Mouse (Mus musculus): ENCODE results near the gene Rspo1. TPM values are rescaled to one million over a fixed set of nuclear protein-coding genes. Genes with fewer than 3 reads are reported as not detected.

The Rspo1 gene
- total RNA-seq, 2 experiments from 2014 or later, result not detected

GRCm38 (mm10) chr4:125015806-125016635 lies 29.8 kb downstream of the Rspo1 start, which contains the start of gene Gnl2:
TSS of gene Gnl2 (plus strand) at chr4:125016585.
- no peak for ATAC-seq (replicated peaks; ENCODE audit: low FRiP score, low TSS enrichment, poor library complexity, severe bottlenecking)

DNA sequence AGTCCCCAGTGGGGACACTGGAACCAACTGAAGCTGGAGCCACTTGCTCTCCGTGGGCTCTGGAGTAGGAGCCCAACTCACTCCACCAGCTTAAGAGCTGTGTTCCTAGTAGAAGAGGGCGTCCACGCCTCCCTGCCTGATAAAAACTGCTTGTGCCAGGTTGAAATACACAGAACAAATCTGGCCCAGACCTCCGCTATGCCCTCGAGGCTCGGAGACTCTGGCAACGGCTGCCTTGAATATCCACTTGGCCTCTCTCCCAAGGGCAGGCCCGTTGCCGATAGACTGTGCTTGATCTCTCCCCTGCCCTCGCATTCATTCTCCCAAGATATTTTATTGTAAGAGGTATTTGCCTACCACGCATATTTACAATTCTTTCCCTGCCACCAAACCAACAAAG lies 31.2 kb downstream of the Rspo1 start:
- ATAC-seq (replicated peaks; ENCODE audit: low FRiP score, low TSS enrichment, poor library complexity, severe bottlenecking), result no peak

DNA sequence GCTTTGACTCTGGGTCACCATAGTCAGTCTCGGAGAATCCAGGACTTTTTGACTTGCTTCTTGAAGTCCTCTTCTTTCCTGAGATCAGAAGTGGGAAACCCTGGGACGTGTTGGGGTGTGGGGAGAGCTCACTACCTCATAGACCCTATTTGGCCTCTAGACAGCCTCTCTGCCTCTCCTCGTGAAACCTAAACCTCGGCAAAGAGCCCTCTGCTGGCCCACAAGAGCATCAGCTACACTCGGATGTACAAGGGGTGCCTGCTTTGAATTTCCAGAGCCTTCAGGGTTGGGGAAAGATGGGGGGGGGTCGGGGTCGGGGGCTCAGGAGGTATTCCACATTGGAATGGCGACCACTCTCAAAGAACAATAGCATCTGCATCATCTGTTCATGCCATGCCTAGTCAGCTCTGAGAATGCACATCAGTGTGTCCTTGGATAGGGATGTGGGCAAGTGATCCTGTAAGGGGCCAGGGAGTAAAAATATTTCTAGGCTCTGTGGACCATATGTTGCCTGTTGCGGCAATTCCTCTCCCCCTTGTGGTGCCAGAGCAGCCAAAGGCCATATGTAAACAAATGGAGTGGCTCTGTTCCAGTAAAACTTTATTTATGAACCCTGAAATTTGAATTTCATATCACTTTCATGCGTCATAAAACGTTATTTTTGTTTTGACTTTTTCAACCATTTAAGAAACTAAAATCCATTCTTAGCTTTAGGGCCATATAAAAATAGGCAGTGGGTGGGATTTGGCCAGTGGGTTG lies 34.7 kb downstream of the Rspo1 start:
- ATAC-seq (replicated peaks; ENCODE audit: low FRiP score, low TSS enrichment, poor library complexity, severe bottlenecking), result no peak; the same call in 1 of the 2 replicates

DNA sequence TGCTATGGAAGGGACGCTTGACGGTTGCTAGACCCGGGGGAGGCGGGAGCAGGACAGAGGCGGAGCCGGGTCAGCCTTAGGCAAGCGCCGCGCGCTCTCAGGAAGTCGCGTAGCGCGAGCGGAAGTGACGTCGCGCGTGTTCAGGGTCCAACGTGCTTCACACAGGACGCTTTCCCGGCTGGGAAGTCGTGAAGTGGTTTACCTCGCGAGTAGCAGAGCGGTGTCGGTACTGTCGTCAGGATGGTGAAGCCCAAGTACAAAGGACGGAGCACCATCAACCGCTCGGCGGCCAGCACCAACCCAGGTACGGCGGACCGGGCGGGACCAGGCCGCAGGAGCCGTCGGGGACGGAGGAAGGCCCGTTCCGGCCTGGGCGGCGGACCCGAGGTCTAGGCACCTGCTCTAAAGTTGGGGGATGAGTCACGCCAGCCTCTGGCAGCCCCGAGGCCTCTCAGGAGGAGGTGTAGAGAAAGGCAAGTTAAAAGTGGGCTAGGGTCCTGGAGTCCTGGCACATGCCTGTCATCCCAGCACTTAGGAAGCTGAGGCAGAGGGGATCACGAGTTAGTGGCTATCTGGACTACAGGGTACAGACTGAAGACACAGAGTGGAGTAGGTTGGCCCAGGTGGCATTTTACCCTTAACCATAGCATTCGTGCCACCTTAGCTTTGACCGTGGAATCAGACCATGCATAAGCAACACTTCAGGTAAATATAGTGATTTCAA lies 43.8 kb downstream of the Rspo1 start:
- peak; percentile 99 for ATAC-seq (replicated peaks; ENCODE audit: low FRiP score, low TSS enrichment, poor library complexity, severe bottlenecking)

- no peak for ATAC-seq (replicated peaks; ENCODE audit: low FRiP score, low TSS enrichment, poor library complexity, severe bottlenecking)
Measured at GRCm38 (mm10) chr4:125034341-125034740, 48.1 kb downstream of the Rspo1 start.

DNA sequence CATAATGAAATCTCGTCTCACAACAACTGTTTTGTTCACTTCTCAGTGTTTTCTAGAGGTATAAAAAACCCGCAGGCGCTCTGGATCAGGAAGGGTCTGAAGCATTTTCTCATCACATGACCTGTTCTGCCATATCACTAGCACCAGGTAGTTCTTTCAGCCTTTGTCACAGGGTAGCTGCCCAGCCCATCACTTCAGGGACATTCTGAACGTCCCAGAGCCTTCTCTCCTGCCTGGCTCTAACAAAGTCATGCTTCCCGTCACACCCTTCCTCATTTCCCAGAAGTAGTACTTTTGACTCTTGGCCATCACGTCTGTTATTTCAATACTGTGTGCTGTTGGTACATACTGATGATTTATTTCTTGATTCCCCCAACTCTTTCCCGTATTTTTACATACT lies 58.2 kb downstream of the Rspo1 start:
- no peak for ATAC-seq (replicated peaks; ENCODE audit: low FRiP score, low TSS enrichment, poor library complexity, severe bottlenecking)

DNA sequence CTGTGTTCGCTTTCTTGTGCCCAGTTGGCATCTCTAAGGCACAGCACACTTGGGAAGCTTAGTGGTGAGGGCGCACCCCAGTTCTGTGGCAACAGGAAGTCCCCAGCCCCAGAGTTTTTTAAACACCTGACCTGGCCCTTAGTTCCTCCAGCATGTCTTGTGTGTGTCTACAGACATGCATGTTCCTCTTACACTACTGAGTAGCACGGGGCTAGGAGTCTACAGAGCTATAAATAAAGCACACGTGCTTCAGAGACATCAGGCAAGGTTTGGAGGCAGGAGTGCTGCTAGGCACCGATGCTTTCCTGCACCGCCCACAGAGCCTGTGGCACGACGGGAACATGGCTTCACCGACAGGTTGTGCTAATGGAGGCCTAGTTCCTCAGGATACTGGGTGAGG lies 69.2 kb downstream of the Rspo1 start:
- no peak for ATAC-seq (replicated peaks; ENCODE audit: low FRiP score, low TSS enrichment, poor library complexity, severe bottlenecking)

DNA sequence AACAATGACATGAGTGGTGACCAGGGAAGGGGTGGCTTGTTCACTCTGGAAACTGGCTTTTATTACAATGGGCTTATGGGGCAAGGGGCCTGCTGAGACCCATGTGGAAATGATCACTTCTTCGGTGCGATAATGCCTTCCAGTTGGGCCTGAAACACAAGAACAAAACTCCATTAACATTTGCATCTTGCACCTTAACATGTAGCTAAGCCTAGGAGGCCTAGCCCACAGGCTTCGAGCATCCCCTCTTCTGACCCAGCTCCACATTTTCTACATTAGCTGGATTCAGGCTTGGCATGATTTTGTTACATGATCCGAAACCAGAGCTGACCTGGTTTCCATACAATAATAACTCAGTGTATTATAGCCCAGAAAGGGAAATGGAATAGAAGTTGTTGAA lies 70.2 kb downstream of the Rspo1 start:
- no peak for ATAC-seq (replicated peaks; ENCODE audit: low FRiP score, low TSS enrichment, poor library complexity, severe bottlenecking)

- 0 out of 2 replicates have a peak, but pooled peaks have one; percentile 14 for ATAC-seq (replicated peaks; ENCODE audit: low FRiP score, low TSS enrichment, poor library complexity, severe bottlenecking)
Measured at GRCm38 (mm10) chr4:125057273-125057672, 71.0 kb downstream of the Rspo1 start.

DNA sequence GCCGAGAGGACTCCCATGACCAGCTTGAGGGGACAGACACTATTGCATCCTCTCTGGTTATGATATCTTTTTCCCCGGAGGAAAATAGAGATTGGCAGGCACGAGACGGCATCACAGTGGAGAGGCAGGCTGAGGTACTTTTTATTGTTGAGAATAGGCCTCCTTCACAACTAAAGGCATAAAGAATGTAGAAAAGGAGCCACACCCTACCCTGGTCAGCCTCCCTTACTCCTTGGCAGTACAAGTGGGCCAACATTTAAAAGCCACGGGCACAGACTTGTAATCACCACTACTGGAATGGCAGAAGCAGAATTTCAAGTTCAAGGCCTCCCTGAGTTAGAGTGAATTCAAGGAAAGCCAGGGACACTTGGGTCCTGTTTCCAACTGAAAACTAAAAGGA lies 71.8 kb downstream of the Rspo1 start:
- no peak for ATAC-seq (replicated peaks; ENCODE audit: low FRiP score, low TSS enrichment, poor library complexity, severe bottlenecking)

Other genes starting within 250 kb of the Rspo1 start
- 77.5 and 89.7 TPM in 2 replicates for gene Inpp5b, start 244.6 kb upstream of the Rspo1 start, total RNA-seq (2014; fragmentation: Nextera tagmentation)
- 43.6 and 56.5 TPM in 2 replicates for gene Inpp5b, start 244.6 kb upstream of the Rspo1 start, total RNA-seq (2017)
- gene Mtf1, start 184.3 kb upstream of the Rspo1 start, total RNA-seq (2014; fragmentation: Nextera tagmentation), result 38.3 and 50.7 TPM in 2 replicates
- 35.2 and 44.4 TPM in 2 replicates for gene Mtf1, start 184.3 kb upstream of the Rspo1 start, total RNA-seq (2017)
- 32.1 and 62.2 TPM in 2 replicates for gene Yrdc, start 135.8 kb upstream of the Rspo1 start, total RNA-seq (2014; fragmentation: Nextera tagmentation)
- 15.5 and 30.5 TPM in 2 replicates for gene Yrdc, start 135.8 kb upstream of the Rspo1 start, total RNA-seq (2017)
- gene 1110065P20Rik, start 135.2 kb upstream of the Rspo1 start, total RNA-seq (2014; fragmentation: Nextera tagmentation), result 11.8 and 14.4 TPM in 2 replicates
- gene 1110065P20Rik, start 135.2 kb upstream of the Rspo1 start, total RNA-seq (2017), result 1.5 and 4.2 TPM in 2 replicates
- not detected in 2 replicates for gene Maneal, start 124.3 kb upstream of the Rspo1 start, total RNA-seq (2014; fragmentation: Nextera tagmentation)
- 0.19 TPM in 1 of 2 replicates, not detected in the other for gene Maneal, start 124.3 kb upstream of the Rspo1 start, total RNA-seq (2017)
- gene Epha10, start 105.5 kb upstream of the Rspo1 start, total RNA-seq (2014; fragmentation: Nextera tagmentation), result not detected in 2 replicates
- not detected in 2 replicates for gene Epha10, start 105.5 kb upstream of the Rspo1 start, total RNA-seq (2017)
- gene 9930104L06Rik, start 49.4 kb upstream of the Rspo1 start, total RNA-seq (2014; fragmentation: Nextera tagmentation), result 15.7 and 24.8 TPM in 2 replicates
- gene 9930104L06Rik, start 49.4 kb upstream of the Rspo1 start, total RNA-seq (2017), result 10.1 and 19.5 TPM in 2 replicates
- gene Cdca8, start 47.1 kb upstream of the Rspo1 start, total RNA-seq (2014; fragmentation: Nextera tagmentation), result 84.8 and 93.5 TPM in 2 replicates
- gene Cdca8, start 47.1 kb upstream of the Rspo1 start, total RNA-seq (2017), result 121 and 127 TPM in 2 replicates
- gene Gnl2, start 30.2 kb downstream of the Rspo1 start, total RNA-seq (2014; fragmentation: Nextera tagmentation), result 98.8 and 99.5 TPM in 2 replicates
- 228 and 279 TPM in 2 replicates for gene Gnl2, start 30.2 kb downstream of the Rspo1 start, total RNA-seq (2017)
- gene Dnali1, start 79.3 kb downstream of the Rspo1 start, total RNA-seq (2014; fragmentation: Nextera tagmentation), result not detected in 2 replicates
- not detected in 2 replicates for gene Dnali1, start 79.3 kb downstream of the Rspo1 start, total RNA-seq (2017)
- gene Snip1, start 80.2 kb downstream of the Rspo1 start, total RNA-seq (2014; fragmentation: Nextera tagmentation), result 25.4 and 26.1 TPM in 2 replicates
- gene Snip1, start 80.2 kb downstream of the Rspo1 start, total RNA-seq (2017), result 32.2 and 33.6 TPM in 2 replicates
- 31.2 and 52.8 TPM in 2 replicates for gene Meaf6, start 98.7 kb downstream of the Rspo1 start, total RNA-seq (2014; fragmentation: Nextera tagmentation)
- gene Meaf6, start 98.7 kb downstream of the Rspo1 start, total RNA-seq (2017), result 34.5 and 49.7 TPM in 2 replicates
- 3.8 and 4.7 TPM in 2 replicates for gene Zc3h12a, start 141.4 kb downstream of the Rspo1 start, total RNA-seq (2014; fragmentation: Nextera tagmentation)
- gene Zc3h12a, start 141.4 kb downstream of the Rspo1 start, total RNA-seq (2017), result 2.7 and 5.6 TPM in 2 replicates